Mouse (Mus musculus) MEL (cell line): ENCODE measurements around the gene Ifi35.

Source experiments
- ELF1 ChIP-seq: IDR thresholded peaks from 2 replicates; pipeline ENCODE4 v1.6.1; 2014; ENCODE audit warnings: low read depth, mild to moderate bottlenecking, inconsistent platforms, low read length, improper control_type of control experiment, moderate library complexity
- MAX ChIP-seq: IDR thresholded peaks from 2 replicates; pipeline ENCODE4 v1.6.1; 2011; ENCODE audit warnings: low read length, improper control_type of control experiment
- POLR2A ChIP-seq, 2 experiments: IDR thresholded peaks; 2 replicates each; pipeline ENCODE4 v1.6.1; 2011 to 2012; ENCODE audit warnings: low read length in 2 of 2, mild to moderate bottlenecking in 2 of 2, control low read depth in 1 of 2, improper control_type of control experiment in 1 of 2, low read depth in 1 of 2, moderate library complexity in 1 of 2; ENCODE audit not compliant: control insufficient read depth in 1 of 2, insufficient read depth in 1 of 2, poor library complexity in 1 of 2

- no peak for TF ChIP-seq MAX
- no peak for TF ChIP-seq ELF1
- no peak; a peak in 1 of 4 replicates for TF ChIP-seq POLR2A (IDR thresholded peaks at IDR 0.05; ENCODE audit: control insufficient read depth in 1 of 2, insufficient read depth in 1 of 2, low read depth in 1 of 2, low read length in 2 of 2, poor library complexity in 1 of 2)
Observed at GRCm38 (mm10) chr11:101457631-101458030, 9.4 kb downstream of the Ifi35 start.
